In genomic region chr19:6045366-6046293, GRCm38 (mm10) we compare ENCODE assay signal across 8 mouse cellular contexts. TPM values are rescaled to one million over a fixed set of nuclear protein-coding genes. Genes with fewer than 3 reads are reported as not detected.
DNase-seq lines count a peak whose midpoint lies in the region; ATAC-seq and TF ChIP-seq lines count a peak whose summit lies in the region.

No protein-coding gene starts in this region.

- ATAC-seq in intestine, embryonic 14.5 days (replicated peaks; ENCODE audit: low FRiP score, low TSS enrichment, low read depth), result peak; percentile 42
- ATAC-seq in midbrain, embryonic 15.5 days (replicated peaks), result peak; percentile 62

- peaks cover 15% of the 10 kb centered on the region for H3K36me3 ChIP-seq in thymus, adult 2 months (ENCODE audit: control insufficient read depth, insufficient read depth, low read length)
- peaks cover 23% of the 10 kb centered on the region for H3K36me3 ChIP-seq in intestine, embryonic 14.5 days (ENCODE audit: control insufficient read depth, insufficient read depth, low read length)
- H3K36me3 ChIP-seq in midbrain, embryonic 15.5 days (replicated peaks), result peaks cover 24% of the 10 kb centered on the region

- H3K4me1 ChIP-seq in thymus, adult 2 months (replicated peaks; ENCODE audit: control insufficient read depth, insufficient read depth, low read length), result peaks cover 14% of the 10 kb centered on the region
- peaks cover 15% of the 10 kb centered on the region for H3K4me1 ChIP-seq in intestine, embryonic 14.5 days (replicated peaks; ENCODE audit: control insufficient read depth, insufficient read depth, low read length)
- peaks cover 31% of the 10 kb centered on the region for H3K4me1 ChIP-seq in midbrain, embryonic 15.5 days

- peak overlapping the region; percentile 97 for H3K4me2 ChIP-seq in intestine, embryonic 14.5 days (ENCODE audit: low read length)
- peak overlapping the region; percentile 84 for H3K4me2 ChIP-seq in midbrain, embryonic 15.5 days

- peak overlapping the region; percentile 65 for H3K4me3 ChIP-seq in thymus, adult 2 months (ENCODE audit: control insufficient read depth, insufficient read depth, low read length)
- H3K4me3 ChIP-seq in intestine, embryonic 14.5 days (ENCODE audit: low read depth, low read length), result peak overlapping the region; percentile 60
- H3K4me3 ChIP-seq in midbrain, embryonic 15.5 days, result peak overlapping the region; percentile 94

- H3K27me3 ChIP-seq in thymus, adult 2 months (ENCODE audit: control insufficient read depth, insufficient read depth, low read length), result no peaks in the 10 kb centered on the region
- H3K27me3 ChIP-seq in intestine, embryonic 14.5 days (replicated peaks; ENCODE audit: control insufficient read depth, insufficient read depth, low read length), result no peaks in the 10 kb centered on the region
- H3K27me3 ChIP-seq in midbrain, embryonic 15.5 days (replicated peaks), result no peaks in the 10 kb centered on the region

- whole genome bisulfite sequencing in thymus, adult 2 months, result 9% methylated on average over 20 of the region's 20 CpGs
- 16% methylated on average over 20 of the region's 20 CpGs for WGBS in intestine, embryonic 14.5 days
- WGBS in midbrain, embryonic 15.5 days, result 20% methylated on average over 20 of the region's 20 CpGs

- TF ChIP-seq CTCF in thymus, adult 2 months (IDR thresholded peaks at IDR 0.05; ENCODE audit: borderline replicate concordance, control insufficient read depth, extremely low read depth, insufficient read depth, low read length, poor library complexity), result no peak

- H3K9ac ChIP-seq in intestine, embryonic 14.5 days (ENCODE audit: low read length), result peak overlapping the region; percentile 81
- H3K9ac ChIP-seq in midbrain, embryonic 15.5 days, result peak overlapping the region; percentile 76

- H3K9me3 ChIP-seq in intestine, embryonic 14.5 days (ENCODE audit: control insufficient read depth, low read length), result no peaks in the 10 kb centered on the region
- no peaks in the 10 kb centered on the region for H3K9me3 ChIP-seq in midbrain, embryonic 15.5 days

- peak; percentile 46 for DNase-seq in cerebellum, adult 9-10 months
- DNase-seq in cerebellum, postnatal 10 days, result no peak
- no peak for DNase-seq in thymus, adult 2 months
- DNase-seq in thymus, postnatal 4 days, result no peak
- no peak for DNase-seq in intestine, embryonic 14.5 days (ENCODE audit: low spot score)
- DNase-seq in adrenal gland, postnatal 14 days, result no peak
- no peak for DNase-seq in gastrocnemius, adult 8-10 months (ENCODE audit: low spot score in 2 of 2)

- peak overlapping the region; percentile 92 for H3K27ac ChIP-seq in thymus, adult 2 months (ENCODE audit: control insufficient read depth, insufficient read depth, low read length)
- H3K27ac ChIP-seq in intestine, embryonic 14.5 days (ENCODE audit: low read depth), result peak overlapping the region; percentile 97
- H3K27ac ChIP-seq in midbrain, embryonic 15.5 days, result peak overlapping the region; percentile 99

- TF ChIP-seq POLR2A in thymus, adult 2 months (IDR thresholded peaks at IDR 0.05; ENCODE audit: control insufficient read depth, extremely low read depth, insufficient read depth, low read length, poor library complexity), result no peak

RNA-seq across cellular contexts. Expression of gene Syvn1, which starts 0.7 kb away (rescaled TPM):
- 77.1 and 83.7 TPM in 2 replicates for polyA plus RNA-seq in thymus, adult 2 months (2012; rRNA removed)
- 24.5 and 28.1 TPM in 2 replicates for polyA plus RNA-seq in intestine, embryonic 14.5 days (2014; fragmentation: Nextera tagmentation; extraction: Ambion mirVana)
- polyA plus RNA-seq in midbrain, embryonic 15.5 days (2015; fragmentation: Nextera tagmentation; extraction: Ambion mirVana), result 36.8 and 39.3 TPM in 2 replicates
- 53.2 and 54.8 TPM in 2 replicates for total RNA-seq in adrenal gland, postnatal 14 days (2021)
- total RNA-seq in gastrocnemius, adult 8-10 months (2022), result 10 to 100 TPM; 14.5 to 19.6 (median 18.7) TPM

RNA-seq across cellular contexts. Expression of gene Mrpl49, which starts 12.0 kb away (rescaled TPM):
- 28.8 and 29.4 TPM in 2 replicates for polyA plus RNA-seq in thymus, adult 2 months (2012; rRNA removed)
- polyA plus RNA-seq in intestine, embryonic 14.5 days (2014; fragmentation: Nextera tagmentation; extraction: Ambion mirVana), result 82.1 and 82.5 TPM in 2 replicates
- 62.5 and 65.1 TPM in 2 replicates for polyA plus RNA-seq in midbrain, embryonic 15.5 days (2015; fragmentation: Nextera tagmentation; extraction: Ambion mirVana)
- 59.7 and 68.2 TPM in 2 replicates for total RNA-seq in adrenal gland, postnatal 14 days (2021)
- total RNA-seq in gastrocnemius, adult 8-10 months (2022), result 10 to 100 TPM; 21.2 to 23.0 (median 22.3) TPM

RNA-seq across cellular contexts. Expression of gene Fau, which starts 12.0 kb away (rescaled TPM):
- polyA plus RNA-seq in thymus, adult 2 months (2012; rRNA removed), result 2,283 and 2,588 TPM in 2 replicates
- 1,017 and 1,054 TPM in 2 replicates for polyA plus RNA-seq in intestine, embryonic 14.5 days (2014; fragmentation: Nextera tagmentation; extraction: Ambion mirVana)
- 459 and 483 TPM in 2 replicates for polyA plus RNA-seq in midbrain, embryonic 15.5 days (2015; fragmentation: Nextera tagmentation; extraction: Ambion mirVana)
- total RNA-seq in adrenal gland, postnatal 14 days (2021), result 956 and 1,133 TPM in 2 replicates
- 100 to 1,000 TPM; 428 to 532 (median 479) TPM for total RNA-seq in gastrocnemius, adult 8-10 months (2022)

RNA-seq across cellular contexts. Expression of gene Znhit2, which starts 15.4 kb away (rescaled TPM):
- polyA plus RNA-seq in thymus, adult 2 months (2012; rRNA removed), result 69.6 and 80.8 TPM in 2 replicates
- 33.8 and 38.3 TPM in 2 replicates for polyA plus RNA-seq in intestine, embryonic 14.5 days (2014; fragmentation: Nextera tagmentation; extraction: Ambion mirVana)
- 30.8 and 34.7 TPM in 2 replicates for polyA plus RNA-seq in midbrain, embryonic 15.5 days (2015; fragmentation: Nextera tagmentation; extraction: Ambion mirVana)
- total RNA-seq in adrenal gland, postnatal 14 days (2021), result 24.9 and 25.3 TPM in 2 replicates
- 10 to 100 TPM; 10.2 to 11.3 (median 11.0) TPM for total RNA-seq in gastrocnemius, adult 8-10 months (2022)

RNA-seq across cellular contexts. Expression of gene Tm7sf2, which starts 22.5 kb away (rescaled TPM):
- 35.8 and 42.0 TPM in 2 replicates for polyA plus RNA-seq in thymus, adult 2 months (2012; rRNA removed)
- 30.6 and 31.4 TPM in 2 replicates for polyA plus RNA-seq in intestine, embryonic 14.5 days (2014; fragmentation: Nextera tagmentation; extraction: Ambion mirVana)
- polyA plus RNA-seq in midbrain, embryonic 15.5 days (2015; fragmentation: Nextera tagmentation; extraction: Ambion mirVana), result 51.3 and 53.8 TPM in 2 replicates
- 9.5 and 19.3 TPM in 2 replicates for total RNA-seq in adrenal gland, postnatal 14 days (2021)
- total RNA-seq in gastrocnemius, adult 8-10 months (2022), result 1 to 10 TPM; 2.5 to 5.5 (median 4.0) TPM
